Mouse (Mus musculus) gastrocnemius, postnatal 10 days (tissue): ENCODE data around the gene Acot7. TPM values are rescaled to one million over a fixed set of nuclear protein-coding genes. Genes with fewer than 3 reads are reported as not detected.

Source experiments
- DNase-seq: peaks from one replicate; pipeline ENCODE4 v3.0.0; 2021; ENCODE audit warnings: mixed read lengths
- total RNA-seq, 2 experiments: library from RNA; stranded (reverse); gene quantifications; 2 replicates each; pipeline ENCODE4 v1.2.3; 2021

Acot7 gene
- total RNA-seq, 2 experiments from 2014 or later: 11.9 to 14.1 TPM

GRCm38 (mm10) chr4:152151451-152151965 lies 26.4 kb upstream of the Acot7 start:
- DNase-seq: no peak

GRCm38 (mm10) chr4:152151966-152152544 lies 25.9 kb upstream of the Acot7 start, which contains the start of gene Espn:
Gene Espn (minus strand): TSS chr4:152152371.
- peak; percentile 51 for DNase-seq

- DNase-seq: peak; percentile 92
Measured at GRCm38 (mm10) chr4:152153771-152154177, 24.2 kb upstream of the Acot7 start.

- no peak for DNase-seq
Measured at GRCm38 (mm10) chr4:152155019-152155418, 22.9 kb upstream of the Acot7 start.

GRCm38 (mm10) chr4:152157779-152158584 lies 20.0 kb upstream of the Acot7 start:
- no peak for DNase-seq

GRCm38 (mm10) chr4:152158585-152159284 lies 19.2 kb upstream of the Acot7 start, which contains the start of gene Hes2:
Gene Hes2 (plus strand): TSS chr4:152158867.
- no peak for DNase-seq

- no peak for DNase-seq
Measured at GRCm38 (mm10) chr4:152159285-152159678, 18.7 kb upstream of the Acot7 start.

- DNase-seq: no peak
Measured at GRCm38 (mm10) chr4:152160748-152161147, 17.2 kb upstream of the Acot7 start.

- no peak for DNase-seq
Measured at GRCm38 (mm10) chr4:152161601-152162000, 16.3 kb upstream of the Acot7 start.

- DNase-seq: no peak
Measured at GRCm38 (mm10) chr4:152162748-152163147, 15.2 kb upstream of the Acot7 start.

- DNase-seq: peak; percentile 85
Measured at GRCm38 (mm10) chr4:152165036-152165931, 12.7 kb upstream of the Acot7 start.

GRCm38 (mm10) chr4:152168052-152168451 lies 9.9 kb upstream of the Acot7 start:
- no peak for DNase-seq

GRCm38 (mm10) chr4:152169103-152169502 lies 8.8 kb upstream of the Acot7 start:
- no peak for DNase-seq

GRCm38 (mm10) chr4:152170286-152170685 lies 7.6 kb upstream of the Acot7 start:
- no peak for DNase-seq

- no peak for DNase-seq
Measured at GRCm38 (mm10) chr4:152171543-152171942, 6.4 kb upstream of the Acot7 start.

- peak; percentile 81 for DNase-seq
Measured at GRCm38 (mm10) chr4:152173041-152173440, 4.9 kb upstream of the Acot7 start.

- DNase-seq: no peak
Measured at GRCm38 (mm10) chr4:152173956-152174355, 4.0 kb upstream of the Acot7 start.

- no peak for DNase-seq
Measured at GRCm38 (mm10) chr4:152176638-152177037, 1.3 kb upstream of the Acot7 start.

- no peak for DNase-seq
Measured at GRCm38 (mm10) chr4:152177174-152177536, 779 bp upstream of the Acot7 start.

- DNase-seq: peak; percentile 54
Measured at GRCm38 (mm10) chr4:152178344-152178864, 470 bp downstream of the Acot7 start.

- no peak for DNase-seq
Measured at GRCm38 (mm10) chr4:152178916-152179705, 1.2 kb downstream of the Acot7 start.
